Mouse (Mus musculus) heart, embryonic 16.5 days (tissue): ENCODE measurements at regions not wholly inside any gene's neighbourhood (a gene's known extent, or its start where the extent isn't known, plus 50 kb on each side); places are given as distances from the start of the nearest gene placed in this dataset.

Source experiments
- ATAC-seq: fragments of 200-750 bp; cut with Nextera tagmentation; replicated peaks from 2 replicates; pipeline ENCODE4 v1.8.0; 2017; ENCODE audit warnings: moderate number of reproducible peaks; ENCODE audit not compliant: insufficient read depth, low FRiP score; ENCODE audit errors: extremely low read depth
- H3K27ac ChIP-seq: fragments of 300-500 bp; sonication (generic); 2 replicates; pipeline ENCODE4 v1.5.1; 2014; ENCODE audit warnings: mild to moderate bottlenecking, low read length, control low read depth, moderate library complexity
- H3K27me3 ChIP-seq: fragments of 300-500 bp; sonication (generic); 2 replicates; pipeline ENCODE4 v1.6.1; 2014; ENCODE audit warnings: low read length, mixed read lengths; ENCODE audit not compliant: control insufficient read depth, insufficient read depth
- H3K36me3 ChIP-seq: fragments of 300-500 bp; sonication (generic); 2 replicates; pipeline ENCODE4 v1.6.1; 2014; ENCODE audit not compliant: control insufficient read depth, insufficient read depth
- H3K4me1 ChIP-seq: fragments of 300-500 bp; sonication (generic); 2 replicates; pipeline ENCODE4 v1.6.1; 2014; ENCODE audit warnings: low read length, mixed read lengths; ENCODE audit not compliant: control insufficient read depth, insufficient read depth
- H3K4me2 ChIP-seq: fragments of 300-500 bp; sonication (generic); 2 replicates; pipeline ENCODE4 v1.6.1; 2014; ENCODE audit warnings: low read depth, mild to moderate bottlenecking, control low read depth, low read length
- H3K4me3 ChIP-seq: fragments of 300-500 bp; sonication (generic); 2 replicates; pipeline ENCODE4 v1.5.1; 2014; ENCODE audit warnings: mild to moderate bottlenecking, control low read depth, low read length
- H3K9ac ChIP-seq: fragments of 300-500 bp; sonication (generic); 2 replicates; pipeline ENCODE4 v1.6.1; 2014; ENCODE audit warnings: low read length, control low read depth
- H3K9me3 ChIP-seq: fragments of 300-500 bp; sonication (generic); replicated peaks from 2 replicates; pipeline ENCODE4 v1.6.1; 2016; ENCODE audit warnings: low read length; ENCODE audit not compliant: control insufficient read depth
- WGBS: fragments of 180-500 bp; shearing (Covaris S2); extraction: QIAGEN DNeasy Blood & Tissue Kit; methylation state at CpG from one replicate; pipeline ENCODE4 v1.1.7; 2014; 5-methylcytosine and 5-hydroxymethylcytosine counted together

- Histone ChIP-seq H3K4me1 (no peaks in the 10 kb centered on the region), H3K27me3 (no peaks in the 10 kb centered on the region), H3K9ac (no peak overlapping the region), H3K4me3 (no peak overlapping the region), H3K4me2 (no peak overlapping the region), H3K9me3 (no peaks in the 10 kb centered on the region), H3K36me3 (no peaks in the 10 kb centered on the region), H3K27ac (no peak overlapping the region)
- no peak for ATAC-seq
- WGBS = 39% methylated on average over 3 of the region's 3 CpGs
Observed at GRCm38 (mm10) chr1:45575131-45575530, 72.0 kb upstream of the Col5a2 start.

- H3K9me3 ChIP-seq = no peaks in the 10 kb centered on the region
- no peak overlapping the region for H3K27ac ChIP-seq
- peaks cover under 1% of the 10 kb centered on the region; the same call in 1 of the 2 replicates for H3K4me1 ChIP-seq
- no peak for ATAC-seq
- no peaks in the 10 kb centered on the region for H3K27me3 ChIP-seq
- H3K36me3 ChIP-seq = no peaks in the 10 kb centered on the region
- H3K4me3 ChIP-seq = no peak overlapping the region
- no peak overlapping the region for H3K9ac ChIP-seq
- 60% methylated on average over 1 of the region's 1 CpGs for WGBS
- no peak overlapping the region for H3K4me2 ChIP-seq
Observed at GRCm38 (mm10) chr1:45580466-45580865, 77.4 kb upstream of the Col5a2 start.

GRCm38 (mm10) chr1:45587351-45588025, 84.4 kb upstream of the Col5a2 start:
- Histone ChIP-seq H3K27ac (no peak overlapping the region), H3K9me3 (no peaks in the 10 kb centered on the region), H3K4me1 (peaks cover 4% of the 10 kb centered on the region), H3K9ac (no peak overlapping the region), H3K4me3 (no peak overlapping the region), H3K27me3 (no peaks in the 10 kb centered on the region), H3K4me2 (no peak overlapping the region), H3K36me3 (no peaks in the 10 kb centered on the region)
- no peak for ATAC-seq
- 74% methylated on average over 9 of the region's 9 CpGs for WGBS

GRCm38 (mm10) chr1:45597316-45597715, 94.2 kb upstream of the Col5a2 start:
- Histone ChIP-seq H3K9ac (no peak overlapping the region), H3K4me2 (0 out of 2 replicates have a peak overlapping the region, but pooled peaks have one; percentile 12), H3K36me3 (no peaks in the 10 kb centered on the region), H3K27me3 (no peaks in the 10 kb centered on the region), H3K9me3 (no peaks in the 10 kb centered on the region), H3K27ac (no peak overlapping the region), H3K4me1 (no peaks in the 10 kb centered on the region), H3K4me3 (no peak overlapping the region)
- WGBS = 51% methylated on average over 2 of the region's 2 CpGs
- no peak for ATAC-seq

GRCm38 (mm10) chr1:45599421-45599820, 96.3 kb upstream of the Col5a2 start:
- no peaks in the 10 kb centered on the region for H3K9me3 ChIP-seq
- no peaks in the 10 kb centered on the region for H3K4me1 ChIP-seq
- H3K9ac ChIP-seq = no peak overlapping the region
- no peak overlapping the region for H3K4me2 ChIP-seq
- no peaks in the 10 kb centered on the region for H3K36me3 ChIP-seq
- no peaks in the 10 kb centered on the region for H3K27me3 ChIP-seq
- no peak for ATAC-seq
- H3K27ac ChIP-seq = no peak overlapping the region
- H3K4me3 ChIP-seq = no peak overlapping the region
- 56% methylated on average over 1 of the region's 1 CpGs for WGBS

- whole genome bisulfite sequencing = 71% methylated on average over 3 of the region's 3 CpGs
- Histone ChIP-seq H3K9me3 (no peaks in the 10 kb centered on the region), H3K36me3 (no peaks in the 10 kb centered on the region), H3K4me3 (no peak overlapping the region), H3K27ac (no peak overlapping the region), H3K4me1 (no peaks in the 10 kb centered on the region), H3K27me3 (no peaks in the 10 kb centered on the region), H3K9ac (no peak overlapping the region), H3K4me2 (no peak overlapping the region)
- ATAC-seq = no peak
Observed at GRCm38 (mm10) chr1:45600011-45600410, 96.9 kb upstream of the Col5a2 start.

GRCm38 (mm10) chr1:45605571-45605970, 102.5 kb upstream of the Col5a2 start:
- Histone ChIP-seq H3K27ac (no peak overlapping the region), H3K4me2 (no peak overlapping the region), H3K4me3 (no peak overlapping the region), H3K36me3 (no peaks in the 10 kb centered on the region), H3K4me1 (no peaks in the 10 kb centered on the region), H3K9ac (no peak overlapping the region), H3K27me3 (no peaks in the 10 kb centered on the region), H3K9me3 (no peaks in the 10 kb centered on the region)
- 77% methylated on average over 1 of the region's 1 CpGs for WGBS
- ATAC-seq = no peak

- Histone ChIP-seq H3K9me3 (no peaks in the 10 kb centered on the region), H3K27ac (0 out of 2 replicates have a peak overlapping the region, but pooled peaks have one; percentile 31)
Observed at GRCm38 (mm10) chr1:45608316-45608715, 105.2 kb upstream of the Col5a2 start.

GRCm38 (mm10) chr1:45619008-45619407, 115.9 kb upstream of the Col5a2 start:
- 62% methylated on average over 2 of the region's 2 CpGs for WGBS
- no peaks in the 10 kb centered on the region for H3K4me1 ChIP-seq
- H3K9me3 ChIP-seq = no peaks in the 10 kb centered on the region
- no peak overlapping the region for H3K27ac ChIP-seq
- no peaks in the 10 kb centered on the region for H3K36me3 ChIP-seq
- H3K9ac ChIP-seq = no peak overlapping the region
- no peaks in the 10 kb centered on the region for H3K27me3 ChIP-seq
- H3K4me3 ChIP-seq = no peak overlapping the region
- ATAC-seq = no peak
- no peak overlapping the region for H3K4me2 ChIP-seq

More at GRCm38 (mm10) chr1:45608316-45608715, 105.2 kb upstream of the Col5a2 start:
- Histone ChIP-seq H3K4me1 (no peaks in the 10 kb centered on the region), H3K27me3 (no peaks in the 10 kb centered on the region), H3K9ac (no peak overlapping the region), H3K4me3 (no peak overlapping the region), H3K36me3 (no peaks in the 10 kb centered on the region), H3K4me2 (no peak overlapping the region)
- 0 out of 2 replicates have a peak, but pooled peaks have one; percentile 32 for ATAC-seq
